Comparison of ENCODE assay signal across 12 mouse cellular contexts in the genomic region with DNA sequence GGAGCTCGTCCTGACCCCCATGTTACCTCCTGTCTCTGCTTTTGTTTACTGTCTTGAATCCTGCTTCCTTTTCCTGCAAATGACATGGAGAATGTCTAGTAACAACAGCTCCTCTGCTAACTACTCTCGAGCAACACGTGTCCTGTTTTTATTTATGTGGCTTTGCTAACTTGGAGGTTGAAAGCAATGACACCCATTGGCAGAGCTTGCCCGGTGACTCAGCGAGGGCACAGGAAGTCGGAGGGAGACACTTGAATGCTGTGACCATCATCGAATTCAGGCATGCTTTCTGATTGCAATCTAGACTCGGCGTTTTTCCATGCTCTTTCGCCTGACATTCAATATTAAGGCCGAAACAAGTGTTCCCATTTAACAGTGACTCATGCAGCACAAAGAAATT.
DNase-seq lines count a peak whose midpoint lies in the region; ATAC-seq and TF ChIP-seq lines count a peak whose summit lies in the region.
"Had no signal": no experiment of that assay in that cellular context is flagged by ENCODE, and none has a peak within 500 bp of the region (broad histone marks: within the 10 kb centered on the region; RNA-seq: fewer than 3 reads in every experiment).

No protein-coding gene starts in this region.

- ATAC-seq in midbrain, embryonic 11.5 days (ENCODE audit: low FRiP score) = no peak
- no peak for ATAC-seq in midbrain, embryonic 13.5 days
- no peak for ATAC-seq in kidney, postnatal 0 days (replicated peaks; ENCODE audit: low FRiP score, low read depth)
- no peak for ATAC-seq in hindbrain, postnatal 0 days

- intact Hi-C loops in left cerebral cortex, postnatal 10 days (cut with DNase I) = no loop called here

- no peak overlapping the region for H3K4me3 ChIP-seq in midbrain, embryonic 11.5 days (ENCODE audit: low read depth, low read length)
- no peak overlapping the region for H3K4me3 ChIP-seq in midbrain, embryonic 13.5 days (replicated peaks)
- no peak overlapping the region for H3K4me3 ChIP-seq in kidney, postnatal 0 days (replicated peaks; ENCODE audit: low read depth, low read length)
- H3K4me3 ChIP-seq in hindbrain, postnatal 0 days (ENCODE audit: low read length) = no peak overlapping the region
- H3K4me3 ChIP-seq: embryonic facial prominence, embryonic 12.5 days had no signal

- H3K36me3 ChIP-seq in midbrain, embryonic 11.5 days (ENCODE audit: control insufficient read depth, insufficient read depth, low read length) = no peaks in the 10 kb centered on the region
- no peaks in the 10 kb centered on the region for H3K36me3 ChIP-seq in midbrain, embryonic 13.5 days
- no peaks in the 10 kb centered on the region for H3K36me3 ChIP-seq in kidney, postnatal 0 days (ENCODE audit: insufficient read depth, low read length)
- no peaks in the 10 kb centered on the region for H3K36me3 ChIP-seq in hindbrain, postnatal 0 days (ENCODE audit: insufficient read depth, low read length)
- H3K36me3 ChIP-seq: embryonic facial prominence, embryonic 12.5 days had no signal

- H3K9me3 ChIP-seq in midbrain, embryonic 11.5 days (ENCODE audit: control insufficient read depth, low read length) = no peaks in the 10 kb centered on the region
- no peaks in the 10 kb centered on the region for H3K9me3 ChIP-seq in midbrain, embryonic 13.5 days
- H3K9me3 ChIP-seq in kidney, postnatal 0 days (replicated peaks; ENCODE audit: low read length) = no peaks in the 10 kb centered on the region
- no peaks in the 10 kb centered on the region for H3K9me3 ChIP-seq in hindbrain, postnatal 0 days (ENCODE audit: low read length)
- H3K9me3 ChIP-seq: embryonic facial prominence, embryonic 12.5 days had no signal

- H3K27me3 ChIP-seq in midbrain, embryonic 11.5 days (ENCODE audit: control insufficient read depth, insufficient read depth, low read length) = no peaks in the 10 kb centered on the region; the same call in 1 of the 2 replicates
- peaks cover 25% of the 10 kb centered on the region for H3K27me3 ChIP-seq in midbrain, embryonic 13.5 days
- H3K27me3 ChIP-seq in kidney, postnatal 0 days (ENCODE audit: insufficient read depth, low read length) = no peaks in the 10 kb centered on the region
- H3K27me3 ChIP-seq in hindbrain, postnatal 0 days (ENCODE audit: insufficient read depth, low read length) = no peaks in the 10 kb centered on the region
- H3K27me3 ChIP-seq: embryonic facial prominence, embryonic 12.5 days; Patski had no signal

- H3K27ac ChIP-seq in midbrain, embryonic 11.5 days (ENCODE audit: low read depth, low read length) = no peak overlapping the region
- H3K27ac ChIP-seq in midbrain, embryonic 13.5 days = no peak overlapping the region
- H3K27ac ChIP-seq in kidney, postnatal 0 days = peak overlapping the region; percentile 32; the same call in 1 of the 2 replicates
- H3K27ac ChIP-seq in hindbrain, postnatal 0 days = no peak overlapping the region
- H3K27ac ChIP-seq: embryonic facial prominence, embryonic 12.5 days; hindbrain, embryonic 14.5 days had no signal

- peak; percentile 74 to 87 for DNase-seq in adrenal gland, adult (ENCODE audit: inconsistent age in 2 of 2, low spot score in 1 of 2)
- DNase-seq in adrenal gland, postnatal 4 days (ENCODE audit: low spot score in 2 of 2) = no peak
- peak; percentile 23 for DNase-seq in midbrain, embryonic 11.5 days (ENCODE audit: low spot score, missing footprints)
- DNase-seq in kidney, postnatal 0 days (ENCODE audit: low spot score) = peak; percentile 64
- no peak for DNase-seq in hindbrain, postnatal 0 days (ENCODE audit: low spot score)
- no peak for DNase-seq in left cerebral cortex, adult 18-20 months (ENCODE audit: low spot score in 2 of 2)
- DNase-seq in left cerebral cortex, postnatal 10 days (ENCODE audit: extremely low spot score in 1 of 2, low spot score in 2 of 2) = no peak
- DNase-seq: thymus, postnatal 36 days had no signal

- no peak overlapping the region for H3K9ac ChIP-seq in midbrain, embryonic 11.5 days (ENCODE audit: low read length)
- no peak overlapping the region for H3K9ac ChIP-seq in midbrain, embryonic 13.5 days (replicated peaks)
- no peak overlapping the region for H3K9ac ChIP-seq in kidney, postnatal 0 days (ENCODE audit: low read depth, low read length)
- H3K9ac ChIP-seq in hindbrain, postnatal 0 days (replicated peaks; ENCODE audit: low read length) = no peak overlapping the region
- H3K9ac ChIP-seq: embryonic facial prominence, embryonic 12.5 days; hindbrain, embryonic 14.5 days had no signal

- WGBS in midbrain, embryonic 11.5 days = 87% methylated on average over 11 of the region's 11 CpGs
- 86% methylated on average over 11 of the region's 11 CpGs for WGBS in midbrain, embryonic 13.5 days
- whole genome bisulfite sequencing in kidney, postnatal 0 days = 27% methylated on average over 11 of the region's 11 CpGs
- 77% methylated on average over 11 of the region's 11 CpGs for WGBS in hindbrain, postnatal 0 days

- TF ChIP-seq CTCF in kidney, postnatal 0 days (IDR thresholded peaks at IDR 0.05; ENCODE audit: low read depth) = no peak
- no peak for TF ChIP-seq CTCF in hindbrain, postnatal 0 days (IDR thresholded peaks at IDR 0.05; ENCODE audit: low read depth)

- peaks cover 5% of the 10 kb centered on the region; the same call in 1 of the 2 replicates for H3K4me1 ChIP-seq in midbrain, embryonic 11.5 days (ENCODE audit: control insufficient read depth, insufficient read depth, low read length)
- peaks cover 7% of the 10 kb centered on the region; the same call in 1 of the 2 replicates for H3K4me1 ChIP-seq in midbrain, embryonic 13.5 days (replicated peaks)
- peaks cover 20% of the 10 kb centered on the region for H3K4me1 ChIP-seq in kidney, postnatal 0 days (replicated peaks; ENCODE audit: insufficient read depth, low read length)
- no peaks in the 10 kb centered on the region for H3K4me1 ChIP-seq in hindbrain, postnatal 0 days (ENCODE audit: insufficient read depth, low read length)

- no peak overlapping the region for H3K4me2 ChIP-seq in midbrain, embryonic 11.5 days
- H3K4me2 ChIP-seq in midbrain, embryonic 13.5 days (replicated peaks) = no peak overlapping the region
- no peak overlapping the region for H3K4me2 ChIP-seq in kidney, postnatal 0 days (ENCODE audit: low read length)
- no peak overlapping the region for H3K4me2 ChIP-seq in hindbrain, postnatal 0 days (ENCODE audit: low read depth, low read length)
- H3K4me2 ChIP-seq: embryonic facial prominence, embryonic 12.5 days; hindbrain, embryonic 14.5 days had no signal

Comparison
In these comparisons a context has a peak if more than half of its experiments do, and no peak if none do; other contexts are left out.
1. DNase-seq: peak in adrenal gland, adult (2 of 2), midbrain, embryonic 11.5 days (single experiment) and kidney, postnatal 0 days (single experiment); none in adrenal gland, postnatal 4 days (0 of 2), hindbrain, postnatal 0 days (single experiment), left cerebral cortex, adult 18-20 months (0 of 2) and left cerebral cortex, postnatal 10 days (0 of 2).